Comparison of ENCODE assay signal across 20 mouse cellular contexts in genomic region chr1:62234039-62234438, GRCm38 (mm10).
DNase-seq lines count a peak whose midpoint lies in the region; ATAC-seq and TF ChIP-seq lines count a peak whose summit lies in the region.
"Had no signal": no experiment of that assay in that cellular context is flagged by ENCODE, and none has a peak within 500 bp of the region (broad histone marks: within the 10 kb centered on the region; RNA-seq: fewer than 3 reads in every experiment).

No protein-coding gene starts in this region.

- no peaks in the 10 kb centered on the region for H3K9me3 ChIP-seq in hindbrain, embryonic 11.5 days (ENCODE audit: control insufficient read depth, low read length)
- no peaks in the 10 kb centered on the region for H3K9me3 ChIP-seq in hindbrain, embryonic 14.5 days (ENCODE audit: control insufficient read depth, low read length)
- H3K9me3 ChIP-seq: embryonic facial prominence, embryonic 15.5 days; forebrain, embryonic 10.5 days; hindbrain, embryonic 15.5 days; limb, embryonic 12.5 days; midbrain, embryonic 15.5 days had no signal

- no peaks in the 10 kb centered on the region for H3K36me3 ChIP-seq in hindbrain, embryonic 11.5 days (ENCODE audit: control insufficient read depth, insufficient read depth, low read length)
- H3K36me3 ChIP-seq in hindbrain, embryonic 14.5 days (replicated peaks; ENCODE audit: control insufficient read depth, insufficient read depth) = no peaks in the 10 kb centered on the region
- H3K36me3 ChIP-seq: embryonic facial prominence, embryonic 15.5 days; forebrain, embryonic 10.5 days; hindbrain, embryonic 15.5 days; limb, embryonic 12.5 days; midbrain, embryonic 15.5 days had no signal

- H3K27me3 ChIP-seq in hindbrain, embryonic 11.5 days (ENCODE audit: control insufficient read depth, insufficient read depth, low read length) = no peaks in the 10 kb centered on the region
- no peaks in the 10 kb centered on the region for H3K27me3 ChIP-seq in hindbrain, embryonic 14.5 days (ENCODE audit: control insufficient read depth, insufficient read depth, low read length)
- H3K27me3 ChIP-seq: embryonic facial prominence, embryonic 15.5 days; hindbrain, embryonic 15.5 days; limb, embryonic 12.5 days; midbrain, embryonic 15.5 days had no signal

- no peak for TF ChIP-seq CTCF in brain, embryonic 14.5 days (IDR thresholded peaks at IDR 0.05; ENCODE audit: borderline replicate concordance, extremely low read depth, insufficient read depth, insufficient read length)

- no peak for ATAC-seq in hindbrain, embryonic 11.5 days (ENCODE audit: low FRiP score)
- ATAC-seq in hindbrain, embryonic 14.5 days (ENCODE audit: low FRiP score) = no peak
- ATAC-seq: intestine, postnatal 0 days; midbrain, embryonic 15.5 days had no signal

- WGBS in hindbrain, embryonic 11.5 days = 64% methylated on average over 1 of the region's 1 CpGs
- 44% methylated on average over 1 of the region's 1 CpGs for WGBS in hindbrain, embryonic 14.5 days

- TF ChIP-seq POLR2A in brain, embryonic 14.5 days (IDR thresholded peaks at IDR 0.05; ENCODE audit: borderline replicate concordance, extremely low read depth, insufficient read depth, insufficient read length, poor library complexity, severe bottlenecking) = no peak

- no peak overlapping the region for H3K4me3 ChIP-seq in hindbrain, embryonic 11.5 days (ENCODE audit: low read depth, low read length)
- no peak overlapping the region for H3K4me3 ChIP-seq in hindbrain, embryonic 14.5 days (replicated peaks; ENCODE audit: low read length)
- H3K4me3 ChIP-seq: embryonic facial prominence, embryonic 15.5 days; forebrain, embryonic 10.5 days; heart, adult 2 months; hindbrain, embryonic 15.5 days; layer of hippocampus, adult 2 months; left cerebral cortex, adult 2 months; limb, embryonic 12.5 days; midbrain, embryonic 15.5 days had no signal

- no peak overlapping the region for H3K4me2 ChIP-seq in hindbrain, embryonic 11.5 days (replicated peaks; ENCODE audit: low read depth, low read length)
- no peak overlapping the region for H3K4me2 ChIP-seq in hindbrain, embryonic 14.5 days (replicated peaks)
- H3K4me2 ChIP-seq: embryonic facial prominence, embryonic 15.5 days; hindbrain, embryonic 15.5 days; limb, embryonic 12.5 days; midbrain, embryonic 15.5 days had no signal

- no peaks in the 10 kb centered on the region for H3K4me1 ChIP-seq in hindbrain, embryonic 11.5 days (replicated peaks; ENCODE audit: control insufficient read depth, insufficient read depth, low read length)
- peaks cover 6% of the 10 kb centered on the region; the same call in 1 of the 2 replicates for H3K4me1 ChIP-seq in hindbrain, embryonic 14.5 days (replicated peaks; ENCODE audit: control insufficient read depth, insufficient read depth, low read length)
- H3K4me1 ChIP-seq: embryonic facial prominence, embryonic 15.5 days; midbrain, embryonic 15.5 days had no signal

- peak; percentile 13 for DNase-seq in hindbrain, embryonic 11.5 days (ENCODE audit: low spot score)
- DNase-seq in hindbrain, embryonic 14.5 days (ENCODE audit: low spot score) = no peak
- peak; percentile 23 for DNase-seq in R1 (ENCODE audit: low read depth, low spot score)
- DNase-seq in brain, embryonic 14.5 days (ENCODE audit: low read depth) = peak; percentile 80
- DNase-seq in lung, postnatal 14 days = peak; percentile 3
- no peak for DNase-seq in right cerebral cortex, postnatal 4 days
- DNase-seq in frontal cortex, postnatal 36 days (ENCODE audit: low spot score in 2 of 2) = no peak
- DNase-seq: cerebellum, adult 11 months; cerebellum, postnatal 25 days; gastrocnemius, postnatal 14 days; heart, adult 2 months; thymus, adult 18-20 months had no signal

- H3K9ac ChIP-seq in hindbrain, embryonic 11.5 days (ENCODE audit: low read depth, low read length) = no peak overlapping the region
- no peak overlapping the region for H3K9ac ChIP-seq in hindbrain, embryonic 14.5 days
- H3K9ac ChIP-seq: embryonic facial prominence, embryonic 15.5 days; hindbrain, embryonic 15.5 days; limb, embryonic 12.5 days; midbrain, embryonic 15.5 days had no signal

- H3K27ac ChIP-seq in hindbrain, embryonic 11.5 days (ENCODE audit: low read depth, low read length) = no peak overlapping the region
- H3K27ac ChIP-seq in hindbrain, embryonic 14.5 days = no peak overlapping the region
- H3K27ac ChIP-seq: embryonic facial prominence, embryonic 15.5 days; forebrain, embryonic 10.5 days; heart, adult 2 months; hindbrain, embryonic 15.5 days; layer of hippocampus, adult 2 months; left cerebral cortex, adult 2 months; limb, embryonic 12.5 days; midbrain, embryonic 15.5 days had no signal

Comparison
In these comparisons a context has a peak if more than half of its experiments do, and no peak if none do; other contexts are left out.
1. DNase-seq: peak in hindbrain, embryonic 11.5 days (single experiment), R1 (single experiment), brain, embryonic 14.5 days (single experiment) and lung, postnatal 14 days (single experiment); none in hindbrain, embryonic 14.5 days (single experiment), right cerebral cortex, postnatal 4 days (single experiment) and frontal cortex, postnatal 36 days (0 of 2).